Mouse (Mus musculus): Measurements from ENCODE around the gene Casq2. TPM values are rescaled to one million over a fixed set of nuclear protein-coding genes. Genes with fewer than 3 reads are reported as not detected.

Gene Casq2
- polyA plus RNA-seq, 1 experiment from 2014 or later, result 5.7 TPM

DNA sequence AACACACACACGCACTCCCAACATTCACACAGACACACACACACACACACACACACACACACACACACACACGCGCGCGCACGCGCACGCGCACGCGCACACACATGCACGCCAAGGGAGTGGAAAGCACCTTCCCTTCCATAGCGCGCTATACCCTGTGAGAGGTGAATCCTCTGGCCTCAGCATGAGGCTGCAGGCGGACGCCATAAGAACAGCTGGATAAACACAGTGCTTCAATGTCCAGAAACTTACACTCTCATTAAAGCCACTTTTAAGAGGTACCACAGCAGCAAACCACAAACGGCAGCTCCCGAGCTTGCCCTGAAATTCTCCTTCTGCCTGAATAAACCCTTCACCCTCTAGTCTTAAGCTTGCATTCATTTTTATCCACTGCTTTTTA, 89.5 kb downstream of the Casq2 start:
- Histone ChIP-seq H3K4me1 (replicated peaks; ENCODE audit: control insufficient read depth, insufficient read depth, low read length) (no peaks in the 10 kb centered on the region), H3K9ac (ENCODE audit: low read depth, low read length) (no peak overlapping the region), H3K9me3 (ENCODE audit: control insufficient read depth) (no peaks in the 10 kb centered on the region), H3K27me3 (replicated peaks; ENCODE audit: control insufficient read depth, insufficient read depth, low read length) (no peaks in the 10 kb centered on the region), H3K27ac (ENCODE audit: low read depth, low read length) (no peak overlapping the region), H3K4me2 (replicated peaks; ENCODE audit: low read depth) (no peak overlapping the region), H3K4me3 (ENCODE audit: low read depth, low read length) (no peak overlapping the region), H3K36me3 (ENCODE audit: control insufficient read depth, insufficient read depth) (0 out of 2 replicates have a peak, but pooled peaks cover 12% of the 10 kb centered on the region)
- WGBS, result 87% methylated on average over 18 of the region's 18 CpGs
- no peak for ATAC-seq
- no peak for TF ChIP-seq CTCF (IDR thresholded peaks at IDR 0.05; ENCODE audit: low read depth)

DNA sequence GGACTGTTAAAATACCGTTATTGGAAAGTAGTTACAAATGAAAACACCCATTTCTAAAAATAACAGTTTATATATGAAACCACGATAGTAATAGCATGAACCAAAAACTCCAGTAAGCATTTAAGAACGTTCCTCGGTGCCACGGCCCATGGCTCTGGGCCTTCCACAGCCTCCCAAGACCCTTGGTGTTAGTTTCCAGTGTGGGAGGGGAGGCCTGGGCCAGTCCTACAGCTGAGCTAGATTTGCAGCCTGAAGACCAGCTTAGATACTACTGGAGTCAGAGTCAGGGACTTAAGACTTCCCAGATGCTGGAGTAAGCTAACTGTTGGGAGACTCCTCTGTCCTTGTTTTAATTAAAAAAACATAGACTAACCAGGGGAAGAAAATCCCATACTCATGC, 89.9 kb downstream of the Casq2 start:
- no peak for TF ChIP-seq CTCF (IDR thresholded peaks at IDR 0.05; ENCODE audit: low read depth)
- Histone ChIP-seq H3K36me3 (ENCODE audit: control insufficient read depth, insufficient read depth) (0 out of 2 replicates have a peak, but pooled peaks cover 16% of the 10 kb centered on the region), H3K4me3 (ENCODE audit: low read depth, low read length) (no peak overlapping the region), H3K9ac (ENCODE audit: low read depth, low read length) (no peak overlapping the region), H3K4me1 (replicated peaks; ENCODE audit: control insufficient read depth, insufficient read depth, low read length) (no peaks in the 10 kb centered on the region), H3K9me3 (ENCODE audit: control insufficient read depth) (no peaks in the 10 kb centered on the region), H3K27me3 (replicated peaks; ENCODE audit: control insufficient read depth, insufficient read depth, low read length) (no peaks in the 10 kb centered on the region), H3K4me2 (replicated peaks; ENCODE audit: low read depth) (no peak overlapping the region), H3K27ac (ENCODE audit: low read depth, low read length) (no peak overlapping the region)
- ATAC-seq, result no peak
- WGBS, result 67% methylated on average over 5 of the region's 5 CpGs

DNA sequence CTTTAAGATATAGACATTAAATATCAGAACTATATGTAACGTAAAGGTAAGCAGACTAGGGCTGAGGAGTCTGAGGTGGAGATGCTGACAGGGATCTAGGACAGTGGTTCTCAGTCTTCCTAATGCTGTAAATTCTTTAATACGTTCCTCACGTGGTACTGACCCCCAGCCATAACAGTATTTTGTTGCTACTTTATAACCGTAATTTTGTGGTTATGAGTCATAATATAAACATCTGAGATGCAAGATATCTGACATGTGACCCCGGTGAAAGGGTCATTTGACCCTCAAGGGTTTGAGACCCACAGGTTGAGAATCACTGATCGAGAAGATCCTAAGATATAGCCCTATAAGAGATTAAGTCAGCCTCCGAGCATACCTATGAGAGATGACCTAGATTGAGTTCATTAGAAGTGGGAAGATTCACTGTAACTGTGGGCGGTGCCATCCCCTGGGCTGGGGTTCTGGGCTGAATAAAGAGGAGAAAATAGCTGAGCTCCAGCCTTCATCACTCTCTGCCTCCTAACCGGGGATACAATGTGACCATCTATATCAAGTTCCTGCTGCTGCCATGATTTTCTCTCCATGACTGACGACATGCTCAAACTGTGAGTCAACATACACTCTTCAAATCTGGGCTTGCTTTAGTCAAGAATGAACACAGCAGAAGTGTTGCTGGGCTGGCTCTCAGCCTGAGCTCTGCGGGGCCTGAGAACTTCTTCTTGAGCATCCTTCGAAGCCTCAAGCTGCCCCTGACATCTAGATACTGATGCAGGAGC, 91.8 kb downstream of the Casq2 start:
- WGBS, result 90% methylated on average over 12 of the region's 12 CpGs
- no peak overlapping the region for H3K4me3 ChIP-seq (ENCODE audit: low read depth, low read length)
- no peaks in the 10 kb centered on the region for H3K4me1 ChIP-seq (replicated peaks; ENCODE audit: control insufficient read depth, insufficient read depth, low read length)
- H3K9me3 ChIP-seq (ENCODE audit: control insufficient read depth), result no peaks in the 10 kb centered on the region
- peaks cover 25% of the 10 kb centered on the region; the same call in 1 of the 2 replicates for H3K36me3 ChIP-seq (ENCODE audit: control insufficient read depth, insufficient read depth)
- no peak overlapping the region for H3K4me2 ChIP-seq (replicated peaks; ENCODE audit: low read depth)
- ATAC-seq, result no peak
- no peak overlapping the region for H3K9ac ChIP-seq (ENCODE audit: low read depth, low read length)
- TF ChIP-seq CTCF (IDR thresholded peaks at IDR 0.05; ENCODE audit: low read depth), result no peak
- no peaks in the 10 kb centered on the region for H3K27me3 ChIP-seq (replicated peaks; ENCODE audit: control insufficient read depth, insufficient read depth, low read length)
- no peak overlapping the region for H3K27ac ChIP-seq (ENCODE audit: low read depth, low read length)

DNA sequence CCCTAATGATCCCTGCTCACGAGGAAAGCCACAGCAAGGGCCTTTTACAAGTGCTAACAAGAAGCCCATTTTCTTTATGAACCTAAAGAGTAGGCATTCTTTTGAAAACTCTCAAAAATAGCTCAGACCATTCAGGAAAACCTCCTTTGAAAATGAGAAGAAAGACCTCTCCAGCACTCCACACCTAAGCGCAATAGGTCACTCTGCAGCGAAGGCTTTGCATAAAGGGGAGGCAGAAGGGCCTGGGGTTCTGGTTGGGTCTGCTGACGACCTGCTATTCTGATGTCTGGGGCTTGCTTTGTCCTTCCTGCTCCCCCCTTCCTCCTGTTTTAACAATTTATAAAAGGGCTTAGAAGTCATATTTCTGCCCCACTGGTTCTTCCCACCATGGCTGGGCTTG, 93.7 kb downstream of the Casq2 start:
- 95% methylated on average over 4 of the region's 4 CpGs for WGBS
- Histone ChIP-seq H3K4me2 (replicated peaks; ENCODE audit: low read depth) (no peak overlapping the region), H3K9me3 (ENCODE audit: control insufficient read depth) (no peaks in the 10 kb centered on the region), H3K9ac (ENCODE audit: low read depth, low read length) (no peak overlapping the region), H3K4me1 (replicated peaks; ENCODE audit: control insufficient read depth, insufficient read depth, low read length) (no peaks in the 10 kb centered on the region), H3K36me3 (ENCODE audit: control insufficient read depth, insufficient read depth) (peaks cover 33% of the 10 kb centered on the region; the same call in 1 of the 2 replicates), H3K27me3 (replicated peaks; ENCODE audit: control insufficient read depth, insufficient read depth, low read length) (no peaks in the 10 kb centered on the region), H3K4me3 (ENCODE audit: low read depth, low read length) (no peak overlapping the region), H3K27ac (ENCODE audit: low read depth, low read length) (no peak overlapping the region)
- ATAC-seq, result no peak
- no peak for TF ChIP-seq CTCF (IDR thresholded peaks at IDR 0.05; ENCODE audit: low read depth)

DNA sequence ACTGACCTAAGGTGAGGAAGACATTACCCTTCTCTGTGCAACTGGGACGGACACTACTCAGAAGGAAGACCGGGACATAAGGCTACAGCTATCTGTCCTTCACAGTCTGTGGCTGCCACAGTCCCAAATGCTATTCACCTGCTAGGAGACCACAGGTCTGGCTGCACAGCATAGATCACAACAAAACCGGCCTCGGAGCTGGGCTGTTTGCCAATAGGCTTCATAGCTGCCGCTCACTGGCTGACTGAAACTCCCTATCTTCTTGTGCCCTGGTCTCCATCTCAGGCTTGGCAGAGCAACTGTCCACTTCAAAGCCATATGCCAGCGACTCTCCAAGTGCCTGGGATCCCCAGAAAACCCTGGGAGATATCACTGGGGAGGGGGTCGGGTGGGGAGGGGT, 94.5 kb downstream of the Casq2 start:
- Histone ChIP-seq H3K27me3 (replicated peaks; ENCODE audit: control insufficient read depth, insufficient read depth, low read length) (no peaks in the 10 kb centered on the region), H3K36me3 (ENCODE audit: control insufficient read depth, insufficient read depth) (peaks cover 33% of the 10 kb centered on the region; the same call in 1 of the 2 replicates), H3K4me1 (replicated peaks; ENCODE audit: control insufficient read depth, insufficient read depth, low read length) (no peaks in the 10 kb centered on the region), H3K9me3 (ENCODE audit: control insufficient read depth) (no peaks in the 10 kb centered on the region), H3K4me2 (replicated peaks; ENCODE audit: low read depth) (no peak overlapping the region), H3K9ac (ENCODE audit: low read depth, low read length) (no peak overlapping the region), H3K27ac (ENCODE audit: low read depth, low read length) (no peak overlapping the region), H3K4me3 (ENCODE audit: low read depth, low read length) (no peak overlapping the region)
- no peak for ATAC-seq
- TF ChIP-seq CTCF (IDR thresholded peaks at IDR 0.05; ENCODE audit: low read depth), result no peak
- 79% methylated on average over 7 of the region's 7 CpGs for WGBS

DNA sequence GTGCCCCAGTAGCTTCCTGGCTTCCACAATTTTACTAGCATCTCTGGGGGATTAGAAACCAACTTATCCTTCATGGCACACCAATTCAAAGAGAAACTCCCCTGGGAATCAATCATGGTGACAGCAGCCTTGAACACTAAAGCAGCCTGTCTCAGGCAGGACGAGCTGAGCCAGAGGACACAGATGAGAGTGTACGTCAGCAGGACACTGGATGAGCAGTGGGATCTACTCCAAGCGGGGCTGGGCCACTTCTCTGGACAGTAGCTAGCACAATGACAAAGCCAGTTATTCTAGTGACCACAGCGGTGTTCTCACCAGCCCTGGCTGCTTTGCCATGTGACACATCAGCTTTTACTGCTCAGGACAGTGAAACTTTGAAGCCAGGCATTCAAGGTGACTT, 95.0 kb downstream of the Casq2 start:
- H3K9me3 ChIP-seq (ENCODE audit: control insufficient read depth), result no peaks in the 10 kb centered on the region
- H3K27me3 ChIP-seq (replicated peaks; ENCODE audit: control insufficient read depth, insufficient read depth, low read length), result no peaks in the 10 kb centered on the region
- no peak overlapping the region for H3K4me2 ChIP-seq (replicated peaks; ENCODE audit: low read depth)
- H3K4me1 ChIP-seq (replicated peaks; ENCODE audit: control insufficient read depth, insufficient read depth, low read length), result no peaks in the 10 kb centered on the region
- H3K36me3 ChIP-seq (ENCODE audit: control insufficient read depth, insufficient read depth), result peaks cover 33% of the 10 kb centered on the region; the same call in 1 of the 2 replicates
- WGBS, result 93% methylated on average over 4 of the region's 4 CpGs
- no peak overlapping the region for H3K27ac ChIP-seq (ENCODE audit: low read depth, low read length)
- no peak overlapping the region for H3K4me3 ChIP-seq (ENCODE audit: low read depth, low read length)
- TF ChIP-seq CTCF (IDR thresholded peaks at IDR 0.05; ENCODE audit: low read depth), result no peak
- no peak for ATAC-seq
- no peak overlapping the region for H3K9ac ChIP-seq (ENCODE audit: low read depth, low read length)

All from intestine, postnatal 0 days (tissue).